19 mouse cellular contexts compared by ENCODE assay signal in genomic region chr14:48891216-48891615, GRCm38 (mm10).
DNase-seq lines count a peak whose midpoint lies in the region; ATAC-seq and TF ChIP-seq lines count a peak whose summit lies in the region.
"Had no signal": no experiment of that assay in that cellular context is flagged by ENCODE, and none has a peak within 500 bp of the region (broad histone marks: within the 10 kb centered on the region; RNA-seq: fewer than 3 reads in every experiment).

No protein-coding gene starts in this region.

- TF ChIP-seq POLR2A in spleen, adult 2 months (IDR thresholded peaks at IDR 0.05; ENCODE audit: low read depth, low read length) = no peak

- no peak for TF ChIP-seq CTCF in spleen, adult 2 months (IDR thresholded peaks at IDR 0.05; ENCODE audit: extremely low read depth, insufficient read depth, insufficient read length, insufficient replicate concordance)

- intact Hi-C loops in left cerebral cortex, postnatal 4 days (cut with DNase I) = no loop called here
- intact Hi-C loops in left cerebral cortex, postnatal 14 days (cut with DNase I) = no loop called here

- ATAC-seq in inflammation-experienced regulatory T-cells, adult 6 months = no peak

- DNase-seq in cerebellum, postnatal 10 days = peak; percentile 35 to 39
- no peak for DNase-seq in cerebellum, postnatal 36 days
- DNase-seq in left cerebral cortex, postnatal 4 days = peak; percentile 20
- DNase-seq in left cerebral cortex, postnatal 14 days (ENCODE audit: low spot score in 2 of 2) = no peak
- peak in 1 of 2 experiments; percentile 17 for DNase-seq in spleen, adult 2 months (ENCODE audit: low read depth in 1 of 2, low spot score in 2 of 2)
- DNase-seq in spleen, adult 12 weeks (ENCODE audit: low spot score) = no peak
- DNase-seq in hindbrain, embryonic 10.5 days (ENCODE audit: low spot score) = no peak
- DNase-seq: adrenal gland, adult 8-10 months; cerebellum, adult 18-20 months; gastrocnemius, postnatal 25 days; kidney, adult 8-10 months; kidney, postnatal 25 days; liver; lung, adult 2 months; retina, postnatal 1 day; right cerebral cortex, postnatal 4 days had no signal

- no peaks in the 10 kb centered on the region for H3K36me3 ChIP-seq in spleen, adult 2 months (ENCODE audit: control insufficient read depth, insufficient read depth, low read length)
- no peaks in the 10 kb centered on the region for H3K36me3 ChIP-seq in hindbrain, embryonic 10.5 days
- H3K36me3 ChIP-seq: heart, embryonic 10.5 days had no signal

- H3K27ac ChIP-seq in spleen, adult 2 months (ENCODE audit: insufficient read depth, low read length) = peak overlapping the region; percentile 29; the same call in 1 of the 2 replicates
- H3K27ac ChIP-seq in hindbrain, embryonic 10.5 days = no peak overlapping the region
- H3K27ac ChIP-seq: heart, embryonic 10.5 days had no signal

- 47% methylated on average over 9 of the region's 9 CpGs for WGBS in spleen, adult 2 months
- 78% methylated on average over 9 of the region's 9 CpGs for WGBS in hindbrain, embryonic 10.5 days

- no peak overlapping the region for H3K4me3 ChIP-seq in spleen, adult 2 months (ENCODE audit: extremely low read depth, insufficient read depth, insufficient read length)
- no peak overlapping the region for H3K4me3 ChIP-seq in hindbrain, embryonic 10.5 days
- H3K4me3 ChIP-seq: heart, embryonic 10.5 days; myocyte had no signal

- no peaks in the 10 kb centered on the region for H3K27me3 ChIP-seq in spleen, adult 2 months (ENCODE audit: control insufficient read depth, insufficient read depth, low read length)
- peaks cover 18% of the 10 kb centered on the region for H3K27me3 ChIP-seq in hindbrain, embryonic 10.5 days (ENCODE audit: insufficient read depth, poor library complexity, severe bottlenecking)

- H3K4me1 ChIP-seq in spleen, adult 2 months (ENCODE audit: control insufficient read depth, insufficient read depth, insufficient read length) = no peaks in the 10 kb centered on the region
- no peaks in the 10 kb centered on the region for H3K4me1 ChIP-seq in hindbrain, embryonic 10.5 days (replicated peaks)

- no peaks in the 10 kb centered on the region for H3K9me3 ChIP-seq in hindbrain, embryonic 10.5 days
- H3K9me3 ChIP-seq: heart, embryonic 10.5 days had no signal

Comparison
In these comparisons a context has a peak if more than half of its experiments do, and no peak if none do; other contexts are left out.
1. DNase-seq: peak in cerebellum, postnatal 10 days (2 of 2) and left cerebral cortex, postnatal 4 days (single experiment); none in cerebellum, postnatal 36 days (0 of 2), left cerebral cortex, postnatal 14 days (0 of 2), spleen, adult 12 weeks (single experiment) and hindbrain, embryonic 10.5 days (single experiment).